Mouse (Mus musculus): Measurements from ENCODE around the gene Tnfrsf18.

The Tnfrsf18 gene

GRCm38 (mm10) chr4:156032856-156033255 is 6.9 kb downstream of the Tnfrsf18 start:
- DNase-seq (ENCODE audit: low spot score in 2 of 2): no peak

GRCm38 (mm10) chr4:156033476-156034119 is 7.6 kb downstream of the Tnfrsf18 start:
- no peak for DNase-seq (ENCODE audit: low spot score in 2 of 2)

- DNase-seq (ENCODE audit: low spot score in 2 of 2): no peak
These were observed 8.3 kb downstream of the Tnfrsf18 start for GRCm38 (mm10) chr4:156034301-156034700.

- DNase-seq (ENCODE audit: low spot score in 2 of 2): no peak
These were observed 8.9 kb downstream of the Tnfrsf18 start for GRCm38 (mm10) chr4:156034901-156035300.

DNA sequence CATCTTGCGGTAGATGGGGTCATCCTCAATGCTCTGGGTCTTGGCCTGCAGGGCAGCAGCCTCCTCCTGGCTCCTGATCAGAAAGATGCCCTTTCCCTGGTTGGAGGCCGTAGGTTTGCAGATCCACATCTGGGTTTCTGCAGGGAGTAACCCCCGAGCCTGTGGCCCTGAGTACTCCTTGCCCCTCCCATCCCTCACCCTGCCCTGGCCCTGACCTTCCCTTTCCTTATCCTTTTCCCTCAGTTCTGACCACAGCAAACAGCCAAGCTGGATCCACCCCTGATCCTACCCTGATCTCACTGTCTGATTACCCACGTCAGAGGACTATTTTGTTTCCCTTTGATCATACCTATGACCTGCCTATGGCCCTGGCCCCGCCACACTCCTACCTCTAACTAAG is 18.8 kb downstream of the Tnfrsf18 start:
- no peak for DNase-seq (ENCODE audit: low spot score in 2 of 2)

- DNase-seq (ENCODE audit: low spot score in 2 of 2): no peak
These were observed 23.8 kb downstream of the Tnfrsf18 start for GRCm38 (mm10) chr4:156049779-156050178.

DNA sequence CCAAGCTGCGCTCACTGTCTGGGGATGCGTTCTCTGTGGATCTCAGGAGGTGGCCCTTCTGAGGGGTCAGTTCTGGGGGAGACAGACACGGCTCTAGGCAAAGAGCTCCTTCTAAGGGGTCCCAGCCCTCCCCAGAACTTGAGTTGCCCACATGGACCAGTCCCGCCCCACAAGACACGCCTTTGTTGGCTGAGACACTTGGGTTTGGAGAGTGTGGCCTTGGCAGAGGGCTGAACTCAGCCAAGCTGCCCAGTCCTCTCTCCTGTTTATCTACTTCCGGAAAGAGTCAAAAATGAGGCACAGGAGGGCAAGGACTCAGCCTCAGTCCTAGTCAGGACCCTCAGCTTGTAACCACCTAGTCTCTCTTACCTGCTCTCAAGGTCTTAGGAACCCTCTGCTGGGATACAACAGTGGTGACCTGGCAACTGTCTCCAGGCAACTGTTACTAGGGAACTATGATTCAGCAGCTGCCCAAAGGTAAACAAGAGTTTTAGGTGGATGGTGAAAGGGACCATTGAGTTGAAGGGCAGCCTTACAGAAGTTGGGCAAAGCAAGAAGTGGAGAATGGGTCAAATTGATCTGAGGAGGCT is 24.5 kb downstream of the Tnfrsf18 start:
- no peak for DNase-seq (ENCODE audit: low spot score in 2 of 2)

DNA sequence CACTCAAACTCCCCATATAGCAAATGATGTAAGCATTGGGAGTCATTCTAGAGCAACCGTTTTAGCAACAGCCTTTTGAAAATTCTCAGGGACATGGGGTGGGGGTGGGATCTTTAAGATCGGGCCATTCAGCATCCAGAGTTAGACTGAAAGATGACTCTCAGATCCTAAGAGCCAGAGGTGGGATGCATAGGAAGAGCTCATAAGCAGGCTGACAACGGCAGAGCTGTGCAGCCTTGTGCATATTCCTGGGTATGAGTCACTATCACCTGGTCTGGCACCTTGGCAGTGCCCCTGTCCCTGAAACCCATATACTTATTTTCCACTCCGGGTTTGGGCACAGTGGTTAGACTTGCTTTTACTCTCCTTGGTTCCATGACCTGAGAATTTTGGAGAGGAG is 27.1 kb downstream of the Tnfrsf18 start:
- no peak for DNase-seq (ENCODE audit: low spot score in 2 of 2)

- no peak for DNase-seq (ENCODE audit: low spot score in 2 of 2)
These were observed 28.2 kb downstream of the Tnfrsf18 start for GRCm38 (mm10) chr4:156054130-156054529.

- no peak for DNase-seq (ENCODE audit: low spot score in 2 of 2)
These were observed 28.6 kb downstream of the Tnfrsf18 start for GRCm38 (mm10) chr4:156054606-156055005.

DNA sequence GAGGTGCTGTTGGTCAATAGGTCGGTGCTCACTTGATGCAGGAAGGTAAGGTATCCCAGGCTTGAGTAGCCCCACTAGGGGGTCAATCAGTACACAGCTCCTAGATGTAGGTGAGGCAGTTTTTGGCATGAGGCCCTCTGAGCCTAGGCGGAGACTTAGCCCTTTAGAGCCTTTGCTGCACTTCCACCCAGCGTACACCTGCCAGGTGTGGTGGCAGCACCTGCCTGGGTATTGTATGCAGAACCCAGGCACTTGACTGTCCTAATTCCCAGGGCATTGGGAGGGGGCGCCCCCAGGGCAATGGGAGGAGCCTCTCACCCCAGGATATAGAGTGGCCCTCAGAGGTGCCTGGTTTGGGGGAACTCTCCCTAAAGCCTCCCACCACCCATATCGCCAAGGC is 29.2 kb downstream of the Tnfrsf18 start:
- no peak for DNase-seq (ENCODE audit: low spot score in 2 of 2)

DNA sequence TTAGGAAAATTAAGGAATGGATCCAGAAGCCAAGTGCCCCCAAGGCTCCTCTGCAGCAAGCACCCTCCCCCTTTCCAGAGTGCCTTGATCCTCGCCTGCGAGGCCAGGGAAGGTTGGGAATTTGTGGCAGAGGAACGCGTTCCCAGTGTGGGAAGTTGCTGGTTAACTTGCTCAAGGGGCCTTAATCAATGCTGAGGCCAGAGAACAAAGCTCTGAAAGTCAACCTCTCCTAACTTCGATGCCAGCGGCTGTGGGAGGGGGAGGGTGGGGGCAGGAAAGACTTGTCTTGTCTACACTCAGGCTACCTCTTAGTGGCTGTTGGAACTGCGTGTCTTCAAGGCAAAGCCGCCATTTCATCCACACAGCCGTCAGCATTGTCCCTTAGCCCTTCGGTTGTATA is 31.7 kb downstream of the Tnfrsf18 start:
- no peak for DNase-seq (ENCODE audit: low spot score in 2 of 2)

DNA sequence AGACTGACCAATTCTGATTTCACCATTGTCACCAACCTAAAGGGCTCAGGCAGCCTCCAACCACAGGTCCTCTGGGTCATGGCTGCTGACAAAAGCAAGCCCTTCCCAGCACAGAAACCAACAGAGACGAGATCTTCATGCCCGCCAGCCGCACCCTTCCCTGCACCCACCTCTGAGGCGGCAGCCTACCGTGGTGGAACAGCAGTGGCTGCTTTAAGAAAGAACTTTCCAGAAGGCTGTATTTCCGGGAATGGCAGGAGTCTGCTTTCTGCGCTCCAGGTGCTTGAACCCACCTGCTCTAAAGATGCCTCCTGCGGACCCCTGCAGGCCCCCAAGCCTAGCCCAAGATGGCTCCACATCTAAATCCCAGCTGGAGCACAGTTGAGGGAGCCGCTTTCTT is 32.9 kb downstream of the Tnfrsf18 start:
- DNase-seq (ENCODE audit: low spot score in 2 of 2): no peak

DNA sequence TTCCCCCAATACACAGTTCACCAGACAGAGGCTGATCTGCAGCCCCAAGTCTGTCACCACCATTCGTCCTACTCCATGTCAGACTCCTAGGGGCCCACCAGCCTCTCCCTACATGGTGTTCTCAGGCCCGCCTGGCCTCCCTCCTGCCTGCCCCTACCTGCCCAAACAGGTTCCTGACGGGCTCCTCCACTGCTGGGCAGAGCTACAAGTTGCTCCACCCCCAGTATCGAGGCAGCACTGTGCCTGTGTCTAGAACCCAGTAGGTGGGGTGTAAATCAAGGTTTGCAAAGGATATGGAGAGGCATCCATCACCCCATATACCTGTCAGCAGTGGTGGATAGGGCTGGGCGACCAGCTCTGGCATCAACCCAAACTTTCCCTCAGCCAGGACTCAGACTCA is 33.3 kb downstream of the Tnfrsf18 start, which contains the start of gene Ttll10:
TSS of gene Ttll10 (minus strand) at position 154 of the 400 bp plus-strand sequence.
- DNase-seq (ENCODE audit: low spot score in 2 of 2): no peak

DNA sequence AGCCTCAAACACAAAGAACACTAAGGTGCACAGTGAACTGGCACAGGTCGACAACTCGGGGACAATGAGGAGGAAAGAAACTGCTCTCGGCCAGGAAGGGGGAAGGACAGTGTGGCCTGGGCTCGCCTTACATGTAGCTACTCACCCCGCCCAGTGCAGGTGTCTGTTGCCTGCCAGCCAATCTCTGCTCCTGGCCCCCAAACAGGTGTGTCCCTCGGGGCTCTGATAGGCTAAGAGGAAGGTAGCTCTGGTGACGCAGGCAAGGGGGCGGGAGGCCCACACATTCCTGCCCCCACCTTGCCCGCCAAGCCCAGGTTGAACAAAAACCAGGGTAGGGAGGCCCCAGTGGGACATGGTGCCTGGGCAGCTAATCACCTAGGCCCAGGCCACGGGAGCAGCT is 33.7 kb downstream of the Tnfrsf18 start:
- DNase-seq (ENCODE audit: low spot score in 2 of 2): no peak

DNA sequence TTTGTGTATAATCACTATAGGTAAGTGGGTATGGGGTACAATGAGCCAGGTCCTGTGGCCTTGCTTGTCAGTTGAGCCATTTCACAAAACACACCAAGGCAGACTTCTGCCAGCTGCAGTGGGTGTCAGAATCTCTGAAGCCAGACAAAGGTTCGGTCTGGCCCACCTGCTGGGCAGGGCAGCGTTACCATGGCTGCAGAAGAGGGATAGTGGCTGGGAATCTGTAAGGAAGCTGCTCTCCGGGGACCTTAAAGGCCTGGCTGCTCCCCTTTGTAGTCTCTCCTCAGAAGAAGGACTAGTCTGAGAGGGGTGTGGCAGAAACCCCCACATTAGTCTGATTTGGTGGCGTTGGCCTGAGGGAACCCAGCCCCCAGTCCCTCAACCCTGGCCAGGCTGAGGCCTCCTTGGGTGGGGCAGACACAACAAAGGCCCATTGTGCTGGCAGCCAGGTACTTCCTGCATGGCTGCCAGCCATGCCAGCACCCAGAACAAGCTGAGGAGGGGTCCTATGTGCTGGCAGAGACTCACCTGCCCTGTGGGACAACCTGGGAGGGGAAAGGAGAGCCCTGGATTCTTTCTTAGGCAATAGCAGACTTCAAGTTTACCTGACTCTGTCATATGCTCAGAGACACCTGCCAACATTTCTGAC is 38.0 kb downstream of the Tnfrsf18 start:
- no peak for DNase-seq (ENCODE audit: low spot score in 2 of 2)

DNA sequence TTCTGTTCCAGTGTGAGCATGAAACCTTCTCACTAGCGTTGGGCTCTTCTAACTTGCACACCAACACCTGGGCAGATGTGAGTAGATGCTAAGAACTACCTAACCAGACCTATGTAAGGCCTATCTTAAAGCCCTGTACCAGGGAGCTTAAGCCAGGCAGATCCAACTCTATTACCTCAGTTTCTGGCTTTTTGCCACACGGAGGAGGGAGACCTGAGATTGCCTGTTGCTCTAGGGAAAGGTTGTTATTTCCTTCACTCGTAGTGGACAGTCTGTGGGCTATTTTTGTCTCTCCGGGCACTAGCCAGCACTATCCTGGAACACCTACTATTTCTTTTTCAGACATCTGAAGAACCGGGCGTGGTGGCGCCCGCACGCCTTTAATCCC is 38.5 kb downstream of the Tnfrsf18 start:
- DNase-seq (ENCODE audit: low spot score in 2 of 2): no peak

DNA sequence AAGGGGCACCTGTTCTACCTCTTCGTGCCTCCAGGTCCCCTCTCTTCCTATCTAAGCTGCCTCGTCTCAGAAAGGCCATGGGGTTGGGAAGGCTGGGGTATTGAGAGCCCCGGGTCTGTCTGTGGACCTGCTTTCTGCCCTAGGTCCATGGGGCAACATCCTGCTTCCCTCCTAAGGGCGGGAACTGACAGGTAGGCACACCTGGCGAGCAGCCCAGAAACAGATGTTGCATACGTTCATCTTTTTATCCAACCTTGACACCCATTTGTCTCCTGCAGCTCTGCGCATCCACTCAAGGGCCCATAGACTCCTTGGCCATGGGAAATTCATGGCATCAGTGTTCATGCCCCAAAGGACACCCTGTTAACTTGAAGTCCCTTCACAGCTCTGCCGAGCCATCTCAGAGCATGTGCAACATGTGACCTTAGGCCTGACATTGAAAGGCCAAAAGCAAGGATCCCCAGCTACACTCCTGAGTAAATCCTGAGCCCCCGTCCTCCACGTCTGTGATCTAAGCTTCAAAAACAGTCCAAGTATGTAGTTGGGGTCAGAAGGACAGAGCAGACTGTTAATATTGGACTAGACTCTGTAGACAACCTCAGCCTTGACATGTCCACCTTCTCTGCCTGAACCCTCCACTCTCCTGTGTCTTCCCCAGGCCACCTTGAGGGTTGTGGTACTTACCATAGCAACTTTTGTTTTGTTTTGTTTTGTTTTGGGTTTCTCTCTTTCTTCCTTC is 39.4 kb downstream of the Tnfrsf18 start:
- no peak for DNase-seq (ENCODE audit: low spot score in 2 of 2)

DNA sequence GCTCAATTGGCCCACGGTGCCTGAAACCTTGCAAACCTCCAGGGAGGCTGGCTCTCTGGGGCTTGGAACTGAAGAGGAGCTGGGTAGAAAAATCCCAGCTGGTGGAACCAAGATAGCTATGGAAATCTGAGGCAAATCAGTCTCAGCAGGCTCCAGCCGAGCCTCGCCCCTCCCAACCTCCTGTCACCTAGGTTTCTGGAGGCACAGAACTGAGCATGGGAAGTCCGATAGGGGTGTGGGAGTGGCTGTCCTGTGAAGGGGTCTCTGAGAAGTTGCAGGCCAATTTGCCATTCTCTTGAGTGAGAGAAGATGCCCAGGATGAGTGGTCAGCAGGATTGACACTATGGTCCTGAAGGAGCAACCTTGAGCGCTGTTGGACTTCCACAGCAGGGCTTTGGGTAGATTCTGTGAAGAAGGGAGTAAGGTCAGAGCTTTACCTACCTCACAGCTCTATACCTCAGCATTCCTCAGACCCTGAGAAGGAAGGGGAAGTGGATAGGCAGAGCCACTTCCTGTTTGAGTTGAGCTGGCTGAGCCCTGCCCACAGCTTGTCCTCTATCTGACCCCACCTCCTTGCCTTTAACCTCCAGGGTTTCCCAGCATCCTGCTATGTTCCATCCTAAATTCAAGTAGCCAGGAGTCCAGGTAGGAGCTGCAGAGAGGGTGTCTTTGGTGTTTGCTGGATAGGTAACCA is 41.4 kb downstream of the Tnfrsf18 start:
- no peak for DNase-seq (ENCODE audit: low spot score in 2 of 2)

GRCm38 (mm10) chr4:156069701-156070100 is 43.7 kb downstream of the Tnfrsf18 start:
- DNase-seq (ENCODE audit: low spot score in 2 of 2): no peak

DNA sequence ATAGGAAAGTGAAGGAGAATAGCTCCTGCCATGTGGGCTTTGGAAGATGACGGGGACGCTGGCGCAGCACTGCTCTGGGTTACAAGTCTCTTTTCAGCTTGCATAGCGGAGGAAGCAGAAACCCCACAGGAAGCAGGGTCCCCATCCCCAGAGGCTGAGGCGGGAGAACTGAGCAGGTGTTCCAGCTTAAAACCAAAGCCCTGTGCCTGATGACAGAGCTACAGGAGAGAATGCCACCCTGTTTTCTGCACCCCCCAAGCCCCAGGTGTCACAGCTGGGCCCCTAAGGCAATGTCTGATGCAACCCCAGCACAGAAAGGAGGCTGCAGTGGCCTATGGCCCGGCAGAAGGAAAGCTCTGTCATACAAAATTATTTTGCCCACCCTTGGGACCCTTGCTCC is 44.3 kb downstream of the Tnfrsf18 start:
- DNase-seq (ENCODE audit: low spot score in 2 of 2): no peak

DNA sequence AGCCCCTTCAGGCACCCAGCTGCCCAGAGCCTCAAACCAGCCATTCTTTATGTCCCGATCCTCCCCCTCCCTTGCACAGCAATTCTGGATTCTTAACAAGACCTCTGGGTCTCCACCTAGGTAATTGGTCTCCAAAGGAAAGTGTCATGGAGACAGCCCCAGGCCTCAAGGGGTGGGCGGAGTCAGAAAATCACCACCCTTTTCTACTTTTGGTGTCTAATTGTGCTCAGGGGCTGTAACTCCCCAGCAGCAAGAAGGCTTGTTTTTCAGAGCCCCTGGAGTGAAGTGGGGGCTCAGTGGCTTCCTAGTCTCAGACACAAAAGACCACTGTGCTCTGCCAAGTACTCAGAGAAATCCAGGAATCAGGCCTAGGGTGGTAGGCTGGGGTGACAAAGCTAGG is 44.8 kb downstream of the Tnfrsf18 start:
- DNase-seq (ENCODE audit: low spot score in 2 of 2): no peak

All from right cerebral cortex, adult 2 months (tissue).